Mouse (Mus musculus): ENCODE data around the gene Cd63. TPM values are rescaled to one million over a fixed set of nuclear protein-coding genes. Genes with fewer than 3 reads are reported as not detected.
A peak's percentile ranks its signal among the peaks of the same experiment; 100 is the strongest.

Gene Cd63
- polyA plus RNA-seq, 1 experiment, result 130 TPM

- Histone ChIP-seq H3K4me1 (ENCODE audit: control insufficient read depth, insufficient read depth, low read length) (peaks cover 3% of the 10 kb centered on the region), H3K27ac (ENCODE audit: insufficient read depth, low read length) (no peak overlapping the region), H3K9me3 (replicated peaks; ENCODE audit: control insufficient read depth, insufficient read depth, low read length, poor library complexity, severe bottlenecking) (no peaks in the 10 kb centered on the region), H3K36me3 (ENCODE audit: control insufficient read depth, insufficient read depth, low read length, poor library complexity, severe bottlenecking) (peaks cover 10% of the 10 kb centered on the region), H3K27me3 (ENCODE audit: control insufficient read depth, insufficient read depth, low read length, poor library complexity, severe bottlenecking) (no peaks in the 10 kb centered on the region), H3K9ac (ENCODE audit: low read depth, poor library complexity, severe bottlenecking) (no peak overlapping the region), H3K4me3 (ENCODE audit: low read depth, low read length) (no peak overlapping the region)
- no peak for TF ChIP-seq POLR2A (IDR thresholded peaks at IDR 0.05; ENCODE audit: insufficient read depth, low read length)
- TF ChIP-seq EP300 (IDR thresholded peaks at IDR 0.05; ENCODE audit: insufficient read depth, low read depth, low read length), result no peak
- no peak for TF ChIP-seq CTCF (IDR thresholded peaks at IDR 0.05; ENCODE audit: low read depth, low read length)
Measured at GRCm38 (mm10) chr10:128918246-128918645, 17.5 kb downstream of the Cd63 start.

- no peaks in the 10 kb centered on the region for H3K9me3 ChIP-seq (replicated peaks; ENCODE audit: control insufficient read depth, insufficient read depth, low read length, poor library complexity, severe bottlenecking)
- H3K27me3 ChIP-seq (ENCODE audit: control insufficient read depth, insufficient read depth, low read length, poor library complexity, severe bottlenecking), result no peaks in the 10 kb centered on the region
- H3K4me3 ChIP-seq (ENCODE audit: low read depth, low read length), result no peak overlapping the region
- H3K4me1 ChIP-seq (ENCODE audit: control insufficient read depth, insufficient read depth, low read length), result peaks cover 3% of the 10 kb centered on the region
- H3K36me3 ChIP-seq (ENCODE audit: control insufficient read depth, insufficient read depth, low read length, poor library complexity, severe bottlenecking), result peaks cover 10% of the 10 kb centered on the region
- no peak overlapping the region for H3K9ac ChIP-seq (ENCODE audit: low read depth, poor library complexity, severe bottlenecking)
- TF ChIP-seq EP300 (IDR thresholded peaks at IDR 0.05; ENCODE audit: insufficient read depth, low read depth, low read length) (no peak), POLR2A (IDR thresholded peaks at IDR 0.05; ENCODE audit: insufficient read depth, low read length) (no peak), CTCF (IDR thresholded peaks at IDR 0.05; ENCODE audit: low read depth, low read length) (no peak)
- H3K27ac ChIP-seq (ENCODE audit: insufficient read depth, low read length), result no peak overlapping the region
Measured at GRCm38 (mm10) chr10:128919203-128919631, 18.4 kb downstream of the Cd63 start.

DNA sequence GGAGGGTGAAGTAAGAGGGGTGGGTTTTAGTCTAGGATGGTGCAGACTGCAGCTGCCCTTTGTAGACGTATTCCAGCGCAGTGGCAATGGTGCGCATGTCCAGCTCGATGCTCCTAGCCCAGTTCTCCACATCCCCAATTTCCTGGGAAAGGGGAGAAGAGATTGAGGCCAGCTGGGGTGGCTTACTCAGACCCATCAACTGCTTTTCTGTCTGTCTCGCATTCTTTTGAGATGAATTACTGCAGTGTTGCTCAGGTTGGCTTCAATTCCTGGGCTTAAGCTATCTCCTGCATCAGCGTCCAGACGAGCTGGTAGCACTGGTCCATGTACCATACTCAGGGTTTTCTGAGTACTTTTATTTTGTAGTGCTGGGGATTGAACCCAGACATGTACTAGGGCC lies 19.2 kb downstream of the Cd63 start:
- Histone ChIP-seq H3K4me1 (ENCODE audit: control insufficient read depth, insufficient read depth, low read length) (peaks cover 3% of the 10 kb centered on the region), H3K36me3 (ENCODE audit: control insufficient read depth, insufficient read depth, low read length, poor library complexity, severe bottlenecking) (peaks cover 10% of the 10 kb centered on the region), H3K9ac (ENCODE audit: low read depth, poor library complexity, severe bottlenecking) (no peak overlapping the region), H3K4me3 (ENCODE audit: low read depth, low read length) (no peak overlapping the region), H3K27me3 (ENCODE audit: control insufficient read depth, insufficient read depth, low read length, poor library complexity, severe bottlenecking) (no peaks in the 10 kb centered on the region), H3K9me3 (replicated peaks; ENCODE audit: control insufficient read depth, insufficient read depth, low read length, poor library complexity, severe bottlenecking) (no peaks in the 10 kb centered on the region), H3K27ac (ENCODE audit: insufficient read depth, low read length) (no peak overlapping the region)
- TF ChIP-seq CTCF (IDR thresholded peaks at IDR 0.05; ENCODE audit: low read depth, low read length) (no peak), EP300 (IDR thresholded peaks at IDR 0.05; ENCODE audit: insufficient read depth, low read depth, low read length) (no peak), POLR2A (IDR thresholded peaks at IDR 0.05; ENCODE audit: insufficient read depth, low read length) (no peak)

DNA sequence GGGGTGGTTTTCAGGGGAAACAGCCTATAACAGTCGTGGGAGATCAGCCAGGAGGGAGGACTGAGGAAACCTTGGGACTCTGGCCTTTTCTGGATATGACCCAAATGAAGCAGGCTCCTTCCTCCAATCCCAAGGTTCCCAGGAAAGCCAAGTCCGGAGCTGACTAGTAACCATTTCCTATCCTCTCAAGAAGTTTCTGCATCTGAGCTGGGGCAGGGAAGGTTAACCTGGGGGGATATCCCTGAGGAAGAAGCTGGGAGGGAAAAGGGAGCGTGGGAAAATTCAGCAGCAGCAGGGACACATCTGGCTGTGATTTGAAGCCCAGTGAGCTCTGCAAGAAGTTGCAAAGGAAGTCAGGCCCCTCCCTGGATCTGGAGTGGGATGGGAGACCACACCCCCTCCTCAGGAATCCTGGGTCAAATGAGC lies 20.0 kb downstream of the Cd63 start:
- no peak for TF ChIP-seq EP300 (IDR thresholded peaks at IDR 0.05; ENCODE audit: insufficient read depth, low read depth, low read length)
- no peak for TF ChIP-seq POLR2A (IDR thresholded peaks at IDR 0.05; ENCODE audit: insufficient read depth, low read length)
- TF ChIP-seq CTCF (IDR thresholded peaks at IDR 0.05; ENCODE audit: low read depth, low read length), result no peak
- Histone ChIP-seq H3K9me3 (replicated peaks; ENCODE audit: control insufficient read depth, insufficient read depth, low read length, poor library complexity, severe bottlenecking) (no peaks in the 10 kb centered on the region), H3K27ac (ENCODE audit: insufficient read depth, low read length) (no peak overlapping the region), H3K36me3 (ENCODE audit: control insufficient read depth, insufficient read depth, low read length, poor library complexity, severe bottlenecking) (peaks cover 10% of the 10 kb centered on the region), H3K9ac (ENCODE audit: low read depth, poor library complexity, severe bottlenecking) (no peak overlapping the region), H3K4me1 (ENCODE audit: control insufficient read depth, insufficient read depth, low read length) (peaks cover 3% of the 10 kb centered on the region), H3K4me3 (ENCODE audit: low read depth, low read length) (no peak overlapping the region), H3K27me3 (ENCODE audit: control insufficient read depth, insufficient read depth, low read length, poor library complexity, severe bottlenecking) (no peaks in the 10 kb centered on the region)

DNA sequence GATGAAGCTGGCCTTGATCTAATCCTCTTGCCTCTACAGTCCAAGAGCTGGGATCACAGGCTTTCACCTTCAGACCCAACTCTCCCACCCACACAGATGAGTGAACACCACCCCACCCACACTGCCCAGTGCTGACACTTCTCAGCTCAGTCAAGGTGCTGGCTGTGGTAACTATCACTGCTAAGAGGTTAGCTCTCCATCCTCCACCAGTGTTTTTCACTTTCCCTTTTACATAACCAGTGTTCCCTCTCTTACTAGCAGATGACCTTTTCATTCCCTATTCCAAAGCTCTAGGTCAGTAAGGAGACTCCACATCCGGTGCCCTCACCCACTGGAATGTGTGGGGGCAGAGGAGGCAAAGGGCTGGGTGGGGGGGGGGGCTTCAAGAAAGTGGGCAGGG lies 20.5 kb downstream of the Cd63 start:
- Histone ChIP-seq H3K4me3 (ENCODE audit: low read depth, low read length) (no peak overlapping the region), H3K9ac (ENCODE audit: low read depth, poor library complexity, severe bottlenecking) (no peak overlapping the region)

GRCm38 (mm10) chr10:128921883-128922821 lies 21.4 kb downstream of the Cd63 start:
- TF ChIP-seq POLR2A (IDR thresholded peaks at IDR 0.05; ENCODE audit: insufficient read depth, low read length) (no peak), CTCF (IDR thresholded peaks at IDR 0.05; ENCODE audit: low read depth, low read length) (no peak), EP300 (IDR thresholded peaks at IDR 0.05; ENCODE audit: insufficient read depth, low read depth, low read length) (no peak)
- peaks cover 3% of the 10 kb centered on the region for H3K4me1 ChIP-seq (ENCODE audit: control insufficient read depth, insufficient read depth, low read length)
- peak overlapping the region; percentile 39 for H3K4me3 ChIP-seq (ENCODE audit: low read depth, low read length)
- H3K27me3 ChIP-seq (ENCODE audit: control insufficient read depth, insufficient read depth, low read length, poor library complexity, severe bottlenecking), result no peaks in the 10 kb centered on the region
- no peaks in the 10 kb centered on the region for H3K9me3 ChIP-seq (replicated peaks; ENCODE audit: control insufficient read depth, insufficient read depth, low read length, poor library complexity, severe bottlenecking)
- H3K9ac ChIP-seq (ENCODE audit: low read depth, poor library complexity, severe bottlenecking), result peak overlapping the region; percentile 50
- no peaks in the 10 kb centered on the region for H3K36me3 ChIP-seq (ENCODE audit: control insufficient read depth, insufficient read depth, low read length, poor library complexity, severe bottlenecking)
- no peak overlapping the region for H3K27ac ChIP-seq (ENCODE audit: insufficient read depth, low read length)

More for the DNA sequence above, 20.5 kb downstream of the Cd63 start:
- TF ChIP-seq CTCF (IDR thresholded peaks at IDR 0.05; ENCODE audit: low read depth, low read length) (no peak), POLR2A (IDR thresholded peaks at IDR 0.05; ENCODE audit: insufficient read depth, low read length) (no peak), EP300 (IDR thresholded peaks at IDR 0.05; ENCODE audit: insufficient read depth, low read depth, low read length) (no peak)
- H3K27ac ChIP-seq (ENCODE audit: insufficient read depth, low read length), result no peak overlapping the region
- peaks cover 8% of the 10 kb centered on the region for H3K36me3 ChIP-seq (ENCODE audit: control insufficient read depth, insufficient read depth, low read length, poor library complexity, severe bottlenecking)
- no peaks in the 10 kb centered on the region for H3K9me3 ChIP-seq (replicated peaks; ENCODE audit: control insufficient read depth, insufficient read depth, low read length, poor library complexity, severe bottlenecking)
- peaks cover 3% of the 10 kb centered on the region for H3K4me1 ChIP-seq (ENCODE audit: control insufficient read depth, insufficient read depth, low read length)
- H3K27me3 ChIP-seq (ENCODE audit: control insufficient read depth, insufficient read depth, low read length, poor library complexity, severe bottlenecking), result no peaks in the 10 kb centered on the region

Measured in ES-Bruce4 (cell line).